Mouse (Mus musculus): ENCODE measurements at regions not wholly inside any gene's neighbourhood (a gene's known extent, or its start where the extent isn't known, plus 50 kb on each side); places are given as distances from the start of the nearest gene placed in this dataset.

- no peak for ATAC-seq (ENCODE audit: low TSS enrichment)
These were observed 241.9 kb upstream of the Cdh12 start for GRCm38 (mm10) chr15:20207199-20207598.

- peak; percentile 92 for ATAC-seq (ENCODE audit: low TSS enrichment)
These were observed 227.0 kb upstream of the Cdh12 start for GRCm38 (mm10) chr15:20222054-20222453.

- peak; percentile 97 for ATAC-seq (ENCODE audit: low TSS enrichment)
These were observed 225.6 kb upstream of the Cdh12 start for GRCm38 (mm10) chr15:20223271-20223981.

- ATAC-seq (ENCODE audit: low TSS enrichment) = no peak
These were observed 225.1 kb upstream of the Cdh12 start for GRCm38 (mm10) chr15:20223982-20224339.

GRCm38 (mm10) chr15:20265367-20265900 is 183.6 kb upstream of the Cdh12 start:
- no peak for ATAC-seq (ENCODE audit: low TSS enrichment)

- no peak for ATAC-seq (ENCODE audit: low TSS enrichment)
These were observed 135.1 kb upstream of the Cdh12 start for GRCm38 (mm10) chr15:20313917-20314316.

- no peak for ATAC-seq (ENCODE audit: low TSS enrichment)
These were observed 125.5 kb upstream of the Cdh12 start for GRCm38 (mm10) chr15:20323579-20323978.

All from frontal cortex, adult (tissue).